Mouse (Mus musculus): ENCODE data around the gene Klk8.
A peak's percentile ranks its signal among the peaks of the same experiment; 100 is the strongest.

The Klk8 gene

DNA sequence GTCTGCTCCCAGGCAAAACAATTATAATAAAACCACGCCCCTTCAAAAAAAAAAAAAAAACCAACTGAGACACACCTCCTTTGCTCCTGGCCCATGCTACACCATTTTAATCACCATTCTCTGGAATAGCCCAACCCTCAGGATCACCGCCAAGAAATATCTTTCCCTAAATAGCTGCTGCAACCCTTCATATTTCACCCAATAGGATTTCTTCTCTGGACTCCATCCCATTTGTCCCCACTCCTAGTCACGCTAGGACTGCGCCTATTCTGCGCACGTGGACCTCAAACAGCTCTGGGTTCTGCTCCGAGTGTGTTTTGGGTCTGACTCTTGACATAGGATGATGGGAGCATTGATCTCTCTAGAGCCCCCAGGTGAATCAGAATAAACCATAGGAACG is 1.0 kb upstream of the Klk8 start:
- DNase-seq: no peak

DNA sequence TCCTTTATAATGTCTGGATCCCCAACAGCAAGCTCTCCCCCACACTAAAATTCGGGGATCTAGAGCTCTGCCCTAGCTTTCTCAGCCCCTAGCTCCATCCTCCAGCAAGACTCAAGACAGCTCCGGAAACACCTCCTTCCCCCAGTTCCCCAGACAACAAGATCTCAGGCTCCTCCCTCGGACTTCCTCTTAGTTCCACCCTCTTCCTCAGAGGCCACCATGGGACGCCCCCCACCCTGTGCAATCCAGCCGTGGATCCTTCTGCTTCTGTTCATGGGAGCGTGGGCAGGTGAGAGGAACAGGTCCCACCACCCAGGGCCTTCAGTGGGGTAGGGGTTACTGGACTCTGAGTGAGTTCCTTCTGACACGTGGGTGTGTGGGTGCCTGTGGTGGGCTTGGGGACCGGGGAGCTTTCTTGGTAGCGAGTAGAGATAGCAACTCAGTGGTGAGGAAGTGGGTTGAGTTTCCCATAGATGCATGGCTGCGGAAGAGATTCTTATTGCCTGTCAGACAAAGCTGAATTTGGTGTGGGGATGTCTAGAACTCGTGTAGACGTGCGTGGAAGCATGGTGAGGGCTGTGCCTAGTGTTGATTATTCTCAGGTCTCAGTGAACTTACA is 576 bp downstream of the Klk8 start:
- peak; percentile 96 for DNase-seq

- DNase-seq: no peak
Measured at GRCm38 (mm10) chr7:43799876-43800275, 2.5 kb downstream of the Klk8 start.

DNA sequence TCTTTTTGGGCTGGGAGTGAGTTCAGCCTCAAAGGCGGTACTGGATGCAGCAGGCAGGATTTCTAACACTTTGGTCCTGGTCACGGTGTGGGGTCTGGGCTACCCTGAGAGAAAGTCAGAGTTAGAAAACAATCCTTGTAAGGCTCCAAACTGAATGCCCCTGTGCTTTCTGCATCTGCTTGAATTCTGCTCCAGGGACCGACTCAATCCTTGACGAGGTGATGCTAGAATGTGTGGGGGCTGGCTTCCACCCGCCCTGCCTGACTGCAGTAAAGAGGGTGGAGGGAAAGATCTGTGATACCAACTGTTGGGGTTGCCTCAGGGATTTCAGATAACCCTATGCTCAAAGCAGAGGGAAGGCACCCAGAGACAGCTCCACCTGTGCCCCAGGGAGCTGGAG is 13.6 kb downstream of the Klk8 start, which contains the start of gene Klk7:
Klk7 (plus strand) TSS at position 301 of the 400 bp plus-strand sequence.
- no peak for DNase-seq

- DNase-seq: peak; percentile 82
Measured at GRCm38 (mm10) chr7:43815211-43815610, 17.8 kb downstream of the Klk8 start.

DNA sequence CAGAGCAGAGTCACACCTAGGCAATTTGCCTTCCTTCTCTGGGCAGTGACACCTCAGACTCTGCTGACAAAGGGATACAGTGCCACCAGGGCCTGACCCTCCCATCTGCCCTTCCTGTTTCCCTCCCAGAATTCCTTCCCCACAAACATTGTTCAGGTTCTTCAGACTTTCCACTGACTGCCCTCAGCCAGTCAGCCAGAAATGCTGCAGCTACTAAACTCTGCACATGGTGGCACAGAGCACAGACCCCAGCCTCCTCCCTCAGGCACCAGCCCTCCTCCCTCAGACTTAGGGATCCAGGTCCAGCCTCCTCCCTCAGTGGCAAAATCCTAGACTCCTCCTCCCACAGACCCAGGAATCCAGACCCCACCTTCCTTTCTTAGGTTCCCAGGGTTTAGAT is 19.4 kb downstream of the Klk8 start:
- no peak for DNase-seq

DNA sequence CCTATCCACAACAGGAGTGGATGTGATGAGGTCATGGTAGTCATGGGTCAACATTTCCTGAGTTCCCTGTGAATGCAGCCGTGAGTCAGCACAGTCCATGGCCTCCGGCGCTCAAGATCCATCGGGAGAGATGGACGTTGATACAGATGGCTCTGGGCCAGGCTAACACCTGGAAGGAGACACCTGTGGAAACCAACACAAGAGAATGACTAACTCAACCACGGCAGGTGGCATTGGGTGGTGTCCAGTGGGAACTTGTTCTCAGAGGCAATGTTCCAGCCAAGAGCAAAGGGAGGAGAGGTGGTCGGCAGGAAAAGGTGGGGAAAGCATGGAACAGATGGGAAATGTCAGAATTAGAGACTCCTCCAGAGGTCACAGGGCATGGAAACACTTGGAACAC is 24.2 kb downstream of the Klk8 start:
- DNase-seq: peak; percentile 81

DNA sequence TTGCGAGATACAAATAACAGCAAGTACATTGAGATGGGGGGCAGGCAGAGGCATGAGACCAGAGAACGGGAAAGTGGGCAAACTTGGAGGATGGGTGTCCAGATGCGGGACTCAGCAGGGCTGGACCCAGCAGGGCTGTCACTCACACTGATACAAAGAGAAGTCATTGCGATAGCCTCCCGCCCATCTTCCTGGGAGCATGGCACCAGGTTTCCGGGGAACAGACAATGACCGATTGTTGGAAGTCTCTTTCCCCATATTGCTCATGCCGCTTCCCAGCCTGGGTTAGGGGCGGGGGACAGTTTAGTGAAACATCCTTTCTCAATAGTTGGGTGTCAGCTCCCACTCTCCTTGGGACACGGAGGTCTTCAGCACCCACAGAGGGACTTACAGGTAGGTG is 26.8 kb downstream of the Klk8 start, which contains the start of gene Klk6:
Klk6 (plus strand) TSS at position 301 of the 400 bp plus-strand sequence.
- DNase-seq: peak; percentile 62

DNA sequence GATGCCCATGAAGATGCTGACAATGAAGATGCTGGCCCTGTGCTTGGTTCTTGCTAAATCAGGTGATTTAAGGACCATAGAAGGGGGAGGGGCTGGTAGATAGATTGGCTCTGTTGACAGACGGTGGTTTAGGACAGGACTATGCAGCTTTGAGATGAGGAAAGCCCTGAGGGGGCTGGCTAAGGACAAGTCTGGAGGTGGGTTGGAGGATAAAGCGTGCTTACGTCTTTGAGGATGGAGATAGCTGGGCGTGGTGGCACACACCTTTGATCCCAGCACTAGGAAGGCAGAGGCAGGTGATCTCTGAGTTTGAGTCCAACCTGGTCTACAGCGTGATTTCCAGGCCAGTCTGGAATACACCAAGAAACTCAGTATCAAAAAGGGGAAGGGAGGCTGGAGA is 28.7 kb downstream of the Klk8 start:
- peak; percentile 73 for DNase-seq

DNA sequence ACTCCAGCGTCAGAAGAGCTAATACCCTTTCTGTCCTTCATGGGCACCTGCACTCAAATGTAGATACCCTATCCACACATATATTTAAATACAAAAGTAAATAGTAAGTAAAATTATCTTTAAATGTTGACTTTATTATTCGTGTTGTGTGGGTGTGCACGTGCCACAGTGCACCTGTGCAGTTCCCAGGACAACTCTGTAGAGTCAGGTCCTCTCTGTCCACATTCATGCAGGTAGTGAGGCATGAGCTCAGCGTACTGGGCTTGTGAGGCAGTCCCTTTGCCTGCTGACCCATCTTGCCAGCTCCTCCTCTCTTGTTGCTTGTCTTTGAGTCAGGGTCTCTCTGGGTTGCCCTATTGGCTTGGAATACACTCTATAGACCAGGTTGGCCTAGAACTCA is 30.3 kb downstream of the Klk8 start:
- peak; percentile 41 for DNase-seq

DNA sequence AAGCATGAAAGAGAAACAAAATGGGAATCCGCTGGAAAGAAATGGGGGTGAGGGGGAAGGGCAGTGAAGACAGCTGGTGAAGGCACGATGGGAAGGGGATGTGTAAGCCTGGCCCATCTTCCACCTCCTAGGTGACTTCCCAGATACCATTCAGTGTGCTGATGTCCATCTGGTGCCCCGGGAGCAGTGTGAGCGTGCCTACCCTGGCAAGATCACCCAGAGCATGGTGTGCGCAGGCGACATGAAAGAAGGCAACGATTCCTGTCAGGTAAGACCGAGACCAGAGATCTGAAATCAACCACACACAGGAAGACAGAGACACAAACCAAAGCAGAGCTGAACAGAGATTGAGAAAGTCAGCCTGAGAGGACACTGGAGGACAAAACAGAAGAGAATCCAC is 31.6 kb downstream of the Klk8 start:
- peak; percentile 71 for DNase-seq

- DNase-seq: peak; percentile 77
Measured at GRCm38 (mm10) chr7:43841701-43842100, 44.3 kb downstream of the Klk8 start, which contains the start of gene Klk5. Klk5 (plus strand) TSS chr7:43841971.

- DNase-seq: peak; percentile 80
Measured at GRCm38 (mm10) chr7:43843801-43844200, 46.4 kb downstream of the Klk8 start.

DNA sequence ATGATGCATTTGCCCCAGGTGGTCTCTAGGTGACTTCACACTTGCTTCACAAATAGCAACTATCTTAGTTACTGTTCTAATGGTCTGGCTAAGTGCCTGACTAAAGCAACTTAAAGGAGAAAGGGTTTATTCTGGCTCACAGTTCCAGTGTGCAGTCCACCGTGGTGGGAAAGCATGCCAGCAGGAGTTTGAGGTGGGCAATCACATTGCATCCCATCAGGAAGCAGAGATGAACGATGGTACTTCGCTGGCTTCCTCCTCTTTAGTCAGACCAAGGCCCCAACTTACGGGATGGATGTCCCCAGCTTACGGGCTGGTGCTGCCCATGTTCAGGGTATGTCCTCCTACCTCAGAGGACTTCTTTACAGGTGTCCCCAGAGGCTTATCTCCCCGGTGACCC is 54.2 kb downstream of the Klk8 start:
- DNase-seq: peak; percentile 74
